Mouse (Mus musculus): ENCODE data around the gene Cntn6. TPM values are rescaled to one million over a fixed set of nuclear protein-coding genes. Genes with fewer than 3 reads are reported as not detected.

Cntn6 gene
- 0.23 and 0.39 TPM in 2 replicates for polyA plus RNA-seq (2015; fragmentation: Nextera tagmentation; extraction: Ambion mirVana)

GRCm38 (mm10) chr6:104492490-104493431 lies at the start of gene Cntn6:
TSS of gene Cntn6 (plus strand) at chr6:104492790.

